Mouse (Mus musculus) hematopoietic stem cell, adult 5-6 weeks (primary cell): ENCODE data around the gene Tmem201. TPM values are rescaled to one million over a fixed set of nuclear protein-coding genes. Genes with fewer than 3 reads are reported as not detected.

ENCODE experiments used
- ATAC-seq, 2 experiments: fragments of 125-278 bp in 1 of 2; replicated peaks in 1 of 2; 2 replicates each; pipeline ENCODE4 v1.8.0; 2016 to 2017; ENCODE audit warnings: inconsistent platforms in 2 of 2, mild to moderate bottlenecking in 2 of 2, moderate number of reproducible peaks in 2 of 2, low read depth in 1 of 2, moderate TSS enrichment in 1 of 2; ENCODE audit not compliant: low FRiP score in 2 of 2, poor library complexity in 2 of 2, severe bottlenecking in 2 of 2, insufficient read depth in 1 of 2, low TSS enrichment in 1 of 2
- total RNA-seq: library from RNA; stranded (forward); fragments of 172-1452, 232-1000 nt; gene quantifications from 2 replicates; pipeline ENCODE4 v1.2.3, GENCODE M21; 2017

Gene Tmem201
- total RNA-seq, 1 experiment from 2014 or later = 16.4 TPM

DNA sequence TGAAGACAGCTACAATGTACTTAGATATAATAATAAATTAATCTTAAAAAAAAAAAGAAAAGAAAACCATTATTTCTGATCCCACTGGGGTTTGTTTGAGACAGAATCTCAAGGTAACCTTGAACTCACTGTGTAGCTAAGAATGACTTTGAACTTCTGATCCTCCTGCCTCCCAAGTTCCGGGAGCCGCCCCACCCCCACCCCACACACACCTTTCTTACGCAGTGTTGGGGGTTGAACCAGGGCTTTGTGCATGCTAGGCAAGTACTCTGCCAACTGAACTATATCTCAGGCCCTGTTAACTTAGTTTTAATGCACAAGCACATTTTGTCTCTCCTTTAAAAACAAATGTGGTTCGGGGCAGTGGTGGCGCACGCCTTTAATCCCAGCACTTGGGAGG, 66.7 kb downstream of the Tmem201 start:
- ATAC-seq = no peak

GRCm38 (mm10) chr4:149665692-149666090, 72.2 kb downstream of the Tmem201 start:
- ATAC-seq = no peak

Other genes with a start within 250 kb of the Tmem201 start
- 9.6 and 9.7 TPM in 2 replicates for gene Ctnnbip1, start 219.8 kb downstream of the Tmem201 start, total RNA-seq
- 12.7 and 15.2 TPM in 2 replicates for gene Clstn1, start 151.6 kb downstream of the Tmem201 start, total RNA-seq
- 51.1 and 56.9 TPM in 2 replicates for gene Pik3cd, start 35.5 kb downstream of the Tmem201 start, total RNA-seq
- 5.1 and 11.2 TPM in 2 replicates for gene Slc25a33, start 36.2 kb upstream of the Tmem201 start, total RNA-seq
- 0.30 TPM in 1 of 2 replicates, not detected in the other for gene Spsb1, start 217.0 kb upstream of the Tmem201 start, total RNA-seq